Mouse (Mus musculus): ENCODE results near the gene F7. TPM values are rescaled to one million over a fixed set of nuclear protein-coding genes. Genes with fewer than 3 reads are reported as not detected.

F7 gene
- 28.6 TPM for polyA plus RNA-seq (2014; fragmentation: Illumina TruSeq; extraction: RNeasy Lipid Tissue Mini Kit (QIAGEN cat#74804); ENCODE audit: low read depth, low replicate concordance)

GRCm38 (mm10) chr8:13025487-13026224 is at the start of gene F7:
F7 (plus strand) TSS chr8:13026034.

DNA sequence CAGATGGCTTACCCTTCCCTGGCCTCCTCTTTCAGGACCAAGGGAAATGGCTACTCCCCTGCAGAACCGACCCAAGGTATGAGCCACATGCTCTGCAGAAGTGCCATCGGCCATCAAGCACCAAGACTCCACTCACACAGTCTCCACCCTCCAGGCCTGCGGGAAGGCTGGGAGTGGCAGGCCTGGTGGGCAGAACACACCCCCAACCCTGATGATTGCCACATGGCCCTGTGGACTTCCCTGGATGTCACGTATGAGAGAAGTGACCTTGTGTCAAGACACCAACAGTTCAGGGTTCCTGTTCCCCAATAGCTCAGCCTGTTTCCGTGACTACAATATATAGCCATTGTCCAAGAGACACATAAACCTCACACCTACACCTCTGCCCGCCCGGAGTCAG is 11.2 kb downstream of the F7 start, which contains the start of gene F10:
TSS of gene F10 (plus strand) at position 294 of the 400 bp plus-strand sequence.

GRCm38 (mm10) chr8:13060441-13061150 is 34.8 kb downstream of the F7 start, which contains the start of gene Proz:
Proz (plus strand) TSS chr8:13060914.

Other genes with a start within 250 kb of the F7 start
- not detected for gene Mcf2l, start 152.2 kb upstream of the F7 start, polyA plus RNA-seq (2014; fragmentation: Illumina TruSeq; extraction: RNeasy Lipid Tissue Mini Kit (QIAGEN cat#74804); ENCODE audit: low read depth, low replicate concordance)
- gene F10, start 11.3 kb downstream of the F7 start, polyA plus RNA-seq (2014; fragmentation: Illumina TruSeq; extraction: RNeasy Lipid Tissue Mini Kit (QIAGEN cat#74804); ENCODE audit: low read depth, low replicate concordance) = 257 TPM
- gene Proz, start 34.9 kb downstream of the F7 start, polyA plus RNA-seq (2014; fragmentation: Illumina TruSeq; extraction: RNeasy Lipid Tissue Mini Kit (QIAGEN cat#74804); ENCODE audit: low read depth, low replicate concordance) = 154 TPM
- 5.4 TPM for gene Pcid2, start 79.4 kb downstream of the F7 start, polyA plus RNA-seq (2014; fragmentation: Illumina TruSeq; extraction: RNeasy Lipid Tissue Mini Kit (QIAGEN cat#74804); ENCODE audit: low read depth, low replicate concordance)
- 79.7 TPM for gene Cul4a, start 79.6 kb downstream of the F7 start, polyA plus RNA-seq (2014; fragmentation: Illumina TruSeq; extraction: RNeasy Lipid Tissue Mini Kit (QIAGEN cat#74804); ENCODE audit: low read depth, low replicate concordance)
- gene Lamp1, start 133.1 kb downstream of the F7 start, polyA plus RNA-seq (2014; fragmentation: Illumina TruSeq; extraction: RNeasy Lipid Tissue Mini Kit (QIAGEN cat#74804); ENCODE audit: low read depth, low replicate concordance) = 466 TPM
- 11.4 TPM for gene Grtp1, start 174.6 kb downstream of the F7 start, polyA plus RNA-seq (2014; fragmentation: Illumina TruSeq; extraction: RNeasy Lipid Tissue Mini Kit (QIAGEN cat#74804); ENCODE audit: low read depth, low replicate concordance)
- not detected for gene Adprhl1, start 228.1 kb downstream of the F7 start, polyA plus RNA-seq (2014; fragmentation: Illumina TruSeq; extraction: RNeasy Lipid Tissue Mini Kit (QIAGEN cat#74804); ENCODE audit: low read depth, low replicate concordance)